Mouse (Mus musculus): ENCODE data around the gene Gm1113. TPM values are rescaled to one million over a fixed set of nuclear protein-coding genes. Genes with fewer than 3 reads are reported as not detected.
A peak's percentile ranks its signal among the peaks of the same experiment; 100 is the strongest.

Gm1113 gene
- total and polyA plus RNA-seq, 2 experiments from 2014 or later, result not detected

- WGBS, result 81% methylated on average over 5 of the region's 5 CpGs
- no peak overlapping the region for H3K27ac ChIP-seq (ENCODE audit: low read depth, low read length)
- DNase-seq (no peak), ATAC-seq (no peak)
- no peak overlapping the region for H3K9ac ChIP-seq
- no peaks in the 10 kb centered on the region for H3K27me3 ChIP-seq (ENCODE audit: insufficient read depth, low read length)
- no peaks in the 10 kb centered on the region for H3K36me3 ChIP-seq (ENCODE audit: insufficient read depth)
- H3K4me2 ChIP-seq (ENCODE audit: low read depth), result no peak overlapping the region
- no peak overlapping the region for H3K4me3 ChIP-seq (ENCODE audit: low read depth, low read length)
- H3K9me3 ChIP-seq (ENCODE audit: low read length), result no peaks in the 10 kb centered on the region
- no peak for TF ChIP-seq CTCF (IDR thresholded peaks at IDR 0.05; ENCODE audit: low read depth)
- no peaks in the 10 kb centered on the region for H3K4me1 ChIP-seq (ENCODE audit: insufficient read depth)
Observed at GRCm38 (mm10) chr9:35516182-35516581, 1.9 kb downstream of the Gm1113 start.

GRCm38 (mm10) chr9:35513900-35514299 is 4.2 kb downstream of the Gm1113 start:
- no peaks in the 10 kb centered on the region for H3K9me3 ChIP-seq (ENCODE audit: low read length)
- H3K9ac ChIP-seq, result no peak overlapping the region
- H3K27me3 ChIP-seq (ENCODE audit: insufficient read depth, low read length), result no peaks in the 10 kb centered on the region
- no peaks in the 10 kb centered on the region for H3K4me1 ChIP-seq (ENCODE audit: insufficient read depth)
- H3K36me3 ChIP-seq (ENCODE audit: insufficient read depth), result no peaks in the 10 kb centered on the region
- no peak for TF ChIP-seq CTCF (IDR thresholded peaks at IDR 0.05; ENCODE audit: low read depth)
- DNase-seq (no peak), ATAC-seq (no peak)
- WGBS, result 82% methylated on average over 4 of the region's 4 CpGs
- no peak overlapping the region for H3K4me3 ChIP-seq (ENCODE audit: low read depth, low read length)
- H3K4me2 ChIP-seq (ENCODE audit: low read depth), result no peak overlapping the region
- no peak overlapping the region for H3K27ac ChIP-seq (ENCODE audit: low read depth, low read length)

- Histone ChIP-seq H3K36me3 (ENCODE audit: insufficient read depth) (peaks cover 12% of the 10 kb centered on the region), H3K9ac (no peak overlapping the region), H3K27me3 (ENCODE audit: insufficient read depth, low read length) (no peaks in the 10 kb centered on the region), H3K4me2 (ENCODE audit: low read depth) (no peak overlapping the region), H3K4me3 (ENCODE audit: low read depth, low read length) (no peak overlapping the region), H3K9me3 (ENCODE audit: low read length) (no peaks in the 10 kb centered on the region), H3K27ac (ENCODE audit: low read depth, low read length) (peak overlapping the region; percentile 54), H3K4me1 (ENCODE audit: insufficient read depth) (no peaks in the 10 kb centered on the region)
- ATAC-seq (peak; percentile 92), DNase-seq (peak; percentile 81)
- no peak for TF ChIP-seq CTCF (IDR thresholded peaks at IDR 0.05; ENCODE audit: low read depth)
- 24% methylated on average over 8 of the region's 8 CpGs for WGBS
Observed at GRCm38 (mm10) chr9:35508234-35508633, 9.8 kb downstream of the Gm1113 start.

GRCm38 (mm10) chr9:35502361-35503000 is 15.6 kb downstream of the Gm1113 start:
- Histone ChIP-seq H3K36me3 (ENCODE audit: insufficient read depth) (peaks cover 26% of the 10 kb centered on the region), H3K4me3 (ENCODE audit: low read depth, low read length) (no peak overlapping the region), H3K9me3 (ENCODE audit: low read length) (no peaks in the 10 kb centered on the region), H3K27ac (ENCODE audit: low read depth, low read length) (no peak overlapping the region), H3K27me3 (ENCODE audit: insufficient read depth, low read length) (no peaks in the 10 kb centered on the region), H3K9ac (no peak overlapping the region), H3K4me2 (ENCODE audit: low read depth) (no peak overlapping the region), H3K4me1 (ENCODE audit: insufficient read depth) (no peaks in the 10 kb centered on the region)
- 80% methylated on average over 10 of the region's 10 CpGs for WGBS
- ATAC-seq (no peak), DNase-seq (no peak)
- no peak for TF ChIP-seq CTCF (IDR thresholded peaks at IDR 0.05; ENCODE audit: low read depth)

DNA sequence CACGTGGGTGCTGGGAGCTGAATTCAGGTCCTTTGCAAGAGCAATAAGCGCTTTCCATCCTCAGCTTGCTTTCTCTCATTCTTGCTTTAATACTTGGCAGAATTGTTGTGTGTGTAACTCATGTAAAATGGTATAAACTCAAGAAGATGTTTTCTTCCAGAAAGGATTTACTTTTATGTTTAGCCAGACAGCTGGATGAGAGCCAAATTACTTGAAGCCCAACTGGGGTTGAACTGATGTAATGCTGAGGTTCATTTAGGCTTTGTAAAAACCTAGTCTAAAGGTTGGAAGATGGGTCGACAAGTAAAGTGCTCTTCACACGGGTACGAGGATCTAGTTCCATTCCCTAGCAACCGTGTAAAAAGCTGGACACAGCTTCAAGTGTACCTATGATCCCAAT is 18.1 kb downstream of the Gm1113 start:
- no peak overlapping the region for H3K9ac ChIP-seq
- no peak overlapping the region for H3K4me2 ChIP-seq (ENCODE audit: low read depth)
- no peaks in the 10 kb centered on the region for H3K27me3 ChIP-seq (ENCODE audit: insufficient read depth, low read length)
- H3K4me3 ChIP-seq (ENCODE audit: low read depth, low read length), result no peak overlapping the region
- WGBS, result 56% methylated on average over 6 of the region's 6 CpGs
- peaks cover 23% of the 10 kb centered on the region for H3K36me3 ChIP-seq (ENCODE audit: insufficient read depth)
- H3K27ac ChIP-seq (ENCODE audit: low read depth, low read length), result no peak overlapping the region
- H3K4me1 ChIP-seq (ENCODE audit: insufficient read depth), result no peaks in the 10 kb centered on the region
- TF ChIP-seq CTCF (IDR thresholded peaks at IDR 0.05; ENCODE audit: low read depth), result no peak
- no peak for ATAC-seq
- no peak for DNase-seq
- no peaks in the 10 kb centered on the region for H3K9me3 ChIP-seq (ENCODE audit: low read length)

- 77% methylated on average over 3 of the region's 3 CpGs for WGBS
- TF ChIP-seq CTCF (IDR thresholded peaks at IDR 0.05; ENCODE audit: low read depth), result no peak
- Histone ChIP-seq H3K9ac (no peak overlapping the region), H3K9me3 (ENCODE audit: low read length) (no peaks in the 10 kb centered on the region), H3K27me3 (ENCODE audit: insufficient read depth, low read length) (no peaks in the 10 kb centered on the region), H3K4me2 (ENCODE audit: low read depth) (no peak overlapping the region), H3K36me3 (ENCODE audit: insufficient read depth) (peaks cover 7% of the 10 kb centered on the region), H3K27ac (ENCODE audit: low read depth, low read length) (no peak overlapping the region), H3K4me3 (ENCODE audit: low read depth, low read length) (no peak overlapping the region), H3K4me1 (ENCODE audit: insufficient read depth) (no peaks in the 10 kb centered on the region)
- no peak for ATAC-seq
- DNase-seq, result no peak
Observed at GRCm38 (mm10) chr9:35495471-35495870, 22.6 kb downstream of the Gm1113 start.

- no peak overlapping the region for H3K4me2 ChIP-seq (ENCODE audit: low read depth)
- H3K27ac ChIP-seq (ENCODE audit: low read depth, low read length), result no peak overlapping the region
- H3K4me3 ChIP-seq (ENCODE audit: low read depth, low read length), result no peak overlapping the region
- no peak for ATAC-seq
- DNase-seq, result no peak
- 69% methylated on average over 4 of the region's 4 CpGs for WGBS
- H3K36me3 ChIP-seq (ENCODE audit: insufficient read depth), result peaks cover 5% of the 10 kb centered on the region
- H3K27me3 ChIP-seq (ENCODE audit: insufficient read depth, low read length), result no peaks in the 10 kb centered on the region
- H3K9ac ChIP-seq, result no peak overlapping the region
- H3K4me1 ChIP-seq (ENCODE audit: insufficient read depth), result no peaks in the 10 kb centered on the region
- TF ChIP-seq CTCF (IDR thresholded peaks at IDR 0.05; ENCODE audit: low read depth), result no peak
- no peaks in the 10 kb centered on the region for H3K9me3 ChIP-seq (ENCODE audit: low read length)
Observed at GRCm38 (mm10) chr9:35494937-35495336, 23.1 kb downstream of the Gm1113 start.

Data from forebrain, postnatal 0 days (tissue).